Mouse (Mus musculus) forebrain, embryonic 14.5 days (tissue): Measurements from ENCODE around the gene Cmip. TPM values are rescaled to one million over a fixed set of nuclear protein-coding genes. Genes with fewer than 3 reads are reported as not detected.

ENCODE experiments used
- ATAC-seq: fragments of 200-750 bp; cut with Nextera tagmentation; 2 replicates; pipeline ENCODE4 v1.8.0; 2017; ENCODE audit warnings: mild to moderate bottlenecking, moderate library complexity
- DNase-seq: peaks from one replicate; pipeline ENCODE4 v3.0.0-alpha.2; 2015; ENCODE audit warnings: low spot score
- H3K27ac ChIP-seq: fragments of 300-500 bp; sonication (generic); 2 replicates; pipeline ENCODE4 v1.5.1; 2014; ENCODE audit warnings: low read depth, mild to moderate bottlenecking, control low read depth, low read length, moderate library complexity
- H3K27me3 ChIP-seq: fragments of 300-500 bp; sonication (generic); replicated peaks from 2 replicates; pipeline ENCODE4 v1.6.1; 2014; ENCODE audit warnings: low read length, control low read depth, mixed read lengths; ENCODE audit not compliant: control insufficient read depth, insufficient read depth
- H3K36me3 ChIP-seq: fragments of 300-500 bp; sonication (generic); 2 replicates; pipeline ENCODE4 v1.6.1; 2014; ENCODE audit warnings: low read length, control low read depth; ENCODE audit not compliant: control insufficient read depth, insufficient read depth
- H3K4me1 ChIP-seq: fragments of 300-500 bp; sonication (generic); 2 replicates; pipeline ENCODE4 v1.6.1; 2014; ENCODE audit warnings: antibody characterized with exemption, low read length, control low read depth; ENCODE audit not compliant: control insufficient read depth, insufficient read depth
- H3K4me2 ChIP-seq: fragments of 300-500 bp; sonication (generic); 2 replicates; pipeline ENCODE4 v1.6.1; 2014; ENCODE audit warnings: mild to moderate bottlenecking, control low read depth, low read length
- H3K4me3 ChIP-seq: fragments of 300-500 bp; sonication (generic); 2 replicates; pipeline ENCODE4 v1.5.1; 2014; ENCODE audit warnings: low read depth, low read length, control low read depth
- H3K9ac ChIP-seq: fragments of 300-500 bp; sonication (generic); 2 replicates; pipeline ENCODE4 v1.6.1; 2014; ENCODE audit warnings: mild to moderate bottlenecking, low read length, control low read depth, moderate library complexity
- H3K9me3 ChIP-seq: fragments of 300-500 bp; sonication (generic); replicated peaks from 2 replicates; pipeline ENCODE4 v1.6.1; 2016; ENCODE audit warnings: low read length, control low read depth, mixed read lengths; ENCODE audit not compliant: control insufficient read depth
- WGBS: fragments of 180-500 bp; shearing (Covaris S2); extraction: QIAGEN DNeasy Blood & Tissue Kit; methylation state at CpG from one replicate; pipeline ENCODE4 v1.1.7; 2014; 5-methylcytosine and 5-hydroxymethylcytosine counted together
- polyA plus RNA-seq: library from polyadenylated mRNA; unstranded; fragments of >200 nt; fragmentation: Nextera tagmentation; extraction: Ambion mirVana; gene quantifications from 2 replicates; pipeline ENCODE4 v1.2.1, GENCODE M21; 2014

Cmip gene
- polyA plus RNA-seq, 1 experiment from 2014 or later = 57.4 TPM

DNA sequence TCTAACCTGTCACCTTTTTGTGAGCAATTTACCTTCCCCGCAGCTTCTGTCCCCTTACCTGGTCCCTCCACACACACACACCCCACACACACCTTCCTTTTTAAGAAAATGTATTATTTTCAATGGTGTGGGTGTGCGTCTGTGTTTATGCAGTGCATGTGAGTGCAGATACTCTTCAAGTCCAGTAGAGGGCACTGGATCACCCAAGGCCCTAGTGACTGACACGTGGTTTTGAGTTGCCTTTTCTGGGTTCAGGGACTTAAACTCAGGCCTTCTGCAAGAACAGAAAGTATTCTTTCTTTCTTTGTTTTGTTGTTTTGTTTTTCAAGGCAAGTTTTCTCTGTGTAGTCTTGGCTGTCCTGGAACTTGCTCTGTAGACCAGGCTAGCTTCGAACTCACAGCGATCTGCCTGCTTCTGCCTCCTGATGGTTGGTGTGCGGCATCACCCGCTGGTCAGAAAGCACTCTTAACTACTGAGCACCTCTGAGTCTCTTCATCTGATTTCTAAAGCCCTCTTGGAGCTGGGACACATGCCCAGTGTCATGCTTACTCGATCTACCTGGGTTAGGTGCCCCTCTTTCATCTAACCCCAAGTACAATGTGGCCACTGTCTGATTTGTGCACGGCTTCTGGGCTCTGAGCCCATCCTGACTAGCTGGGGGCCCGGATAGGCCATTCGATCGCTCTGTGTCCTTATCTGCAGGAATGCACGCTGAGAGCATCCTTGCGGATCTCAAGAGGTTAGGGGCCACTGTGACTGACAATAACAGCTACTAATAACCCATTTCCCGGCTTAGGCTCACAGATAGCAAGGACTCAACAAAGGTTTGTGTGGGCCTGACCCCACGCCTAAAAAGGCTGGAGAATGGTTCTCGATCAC, 3.2 kb upstream of the Cmip start:
- Histone ChIP-seq H3K9ac (no peak overlapping the region), H3K27me3 (no peaks in the 10 kb centered on the region), H3K9me3 (no peaks in the 10 kb centered on the region), H3K4me2 (no peak overlapping the region), H3K4me1 (peaks cover 2% of the 10 kb centered on the region), H3K36me3 (no peaks in the 10 kb centered on the region), H3K4me3 (no peak overlapping the region), H3K27ac (no peak overlapping the region)
- ATAC-seq = no peak
- 88% methylated on average over 17 of the region's 17 CpGs for whole genome bisulfite sequencing
- DNase-seq = no peak

DNA sequence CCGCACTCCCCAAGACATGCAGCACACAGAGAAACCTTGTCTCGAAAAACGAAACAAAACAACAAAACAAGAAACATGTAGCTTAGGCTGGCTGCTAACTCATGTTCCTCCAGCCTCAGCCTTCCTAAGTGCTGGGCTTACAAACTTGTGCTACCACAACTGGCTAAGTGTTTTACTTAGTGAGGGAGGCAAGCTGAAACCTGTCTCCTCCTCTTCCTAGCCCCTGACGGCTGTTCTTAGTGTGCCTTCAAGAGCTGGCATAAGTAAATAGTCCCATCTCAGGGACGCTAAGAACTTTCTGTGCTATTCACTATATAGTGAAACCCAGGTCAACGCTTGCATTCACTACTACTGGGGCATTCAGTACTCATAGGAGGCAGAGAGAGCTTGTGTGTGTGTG, 2.4 kb upstream of the Cmip start:
- DNase-seq (no peak), ATAC-seq (no peak)
- Histone ChIP-seq H3K36me3 (no peaks in the 10 kb centered on the region), H3K27ac (no peak overlapping the region), H3K9me3 (no peaks in the 10 kb centered on the region), H3K9ac (no peak overlapping the region), H3K4me2 (no peak overlapping the region), H3K4me1 (peaks cover 10% of the 10 kb centered on the region), H3K4me3 (no peak overlapping the region), H3K27me3 (no peaks in the 10 kb centered on the region)
- 91% methylated on average over 6 of the region's 6 CpGs for WGBS

DNA sequence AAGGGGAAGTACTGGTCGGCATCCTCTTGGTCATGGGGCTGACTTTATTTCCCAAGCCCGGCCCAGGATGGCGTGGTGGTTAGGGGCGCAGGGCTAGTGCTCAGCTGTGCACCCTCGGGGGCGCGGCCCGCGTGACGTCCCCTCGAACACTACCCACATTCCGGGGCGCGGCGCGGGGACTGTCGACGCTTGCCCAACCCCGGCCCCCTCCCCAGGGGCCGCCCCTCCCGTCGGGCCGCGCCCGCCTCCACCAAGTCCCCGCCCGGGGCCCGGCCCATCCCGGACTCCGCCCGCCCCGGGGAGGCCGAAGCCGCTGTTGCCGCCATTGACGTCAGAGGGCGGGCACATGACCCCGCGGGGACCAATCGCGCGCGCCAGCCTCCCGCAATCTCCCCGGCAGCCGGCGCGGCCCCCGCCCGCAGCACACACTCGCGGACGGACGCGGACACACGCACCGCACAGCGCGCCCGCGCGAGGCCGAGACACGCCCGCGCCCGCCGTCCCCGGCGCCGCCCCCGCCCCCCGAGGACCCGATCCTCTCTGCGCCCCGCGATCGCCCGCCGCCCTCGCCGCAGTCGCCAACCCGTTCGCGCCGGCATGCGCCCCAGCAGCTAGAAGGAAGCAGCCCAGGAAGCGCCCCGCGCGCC, 449 bp upstream of the Cmip start:
- under 1% methylated on average over 70 of the region's 92 CpGs for WGBS
- DNase-seq = peak; percentile 94
- Histone ChIP-seq H3K9ac (peak overlapping the region; percentile 93), H3K27ac (peak overlapping the region; percentile 90), H3K27me3 (no peaks in the 10 kb centered on the region), H3K4me3 (peak overlapping the region; percentile 79), H3K4me1 (peaks cover 27% of the 10 kb centered on the region), H3K9me3 (no peaks in the 10 kb centered on the region), H3K4me2 (peak overlapping the region; percentile 87), H3K36me3 (no peaks in the 10 kb centered on the region)
- ATAC-seq = peak; percentile 88

DNA sequence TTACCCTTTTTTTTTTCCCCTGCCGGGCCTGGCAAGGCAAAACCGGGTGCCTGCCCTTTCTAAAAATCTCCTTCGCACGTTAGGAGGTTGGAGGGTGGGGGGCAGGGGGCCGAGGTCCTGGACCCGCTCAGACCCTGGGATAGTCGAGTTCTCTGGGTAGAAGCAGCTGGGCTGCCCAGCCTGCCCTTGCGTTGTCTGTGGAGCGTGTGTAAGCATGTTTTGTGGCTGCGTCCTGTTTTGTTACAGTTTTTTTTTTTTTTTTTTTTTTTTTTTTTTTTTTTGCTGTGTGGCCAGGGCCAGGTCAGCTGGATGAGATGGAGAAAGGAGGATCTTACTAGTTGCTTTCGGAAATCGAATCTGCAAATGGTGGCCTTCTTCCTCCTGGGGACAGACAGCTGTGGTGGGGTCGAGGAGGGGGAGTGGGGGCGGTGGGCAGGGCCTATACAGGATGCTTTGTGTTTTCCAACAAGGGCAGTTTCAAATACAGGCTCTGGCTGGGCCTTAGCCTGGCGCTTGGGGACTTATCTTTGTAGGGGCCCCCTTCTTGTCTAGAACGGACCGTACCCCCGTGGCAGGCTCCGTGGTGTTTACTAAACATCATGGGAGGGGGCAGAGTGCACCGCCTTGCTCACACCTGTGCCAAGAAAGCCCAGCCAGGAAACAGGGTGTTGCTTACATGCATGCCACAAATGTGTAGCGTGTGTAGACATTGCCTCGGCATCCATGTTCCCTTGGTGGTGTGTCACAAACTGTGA, 1.1 kb downstream of the Cmip start:
- 3% methylated on average over 22 of the region's 22 CpGs for WGBS
- H3K4me1 ChIP-seq = peaks cover 35% of the 10 kb centered on the region
- peak; percentile 19; the same call in 1 of the 2 replicates for ATAC-seq

DNA sequence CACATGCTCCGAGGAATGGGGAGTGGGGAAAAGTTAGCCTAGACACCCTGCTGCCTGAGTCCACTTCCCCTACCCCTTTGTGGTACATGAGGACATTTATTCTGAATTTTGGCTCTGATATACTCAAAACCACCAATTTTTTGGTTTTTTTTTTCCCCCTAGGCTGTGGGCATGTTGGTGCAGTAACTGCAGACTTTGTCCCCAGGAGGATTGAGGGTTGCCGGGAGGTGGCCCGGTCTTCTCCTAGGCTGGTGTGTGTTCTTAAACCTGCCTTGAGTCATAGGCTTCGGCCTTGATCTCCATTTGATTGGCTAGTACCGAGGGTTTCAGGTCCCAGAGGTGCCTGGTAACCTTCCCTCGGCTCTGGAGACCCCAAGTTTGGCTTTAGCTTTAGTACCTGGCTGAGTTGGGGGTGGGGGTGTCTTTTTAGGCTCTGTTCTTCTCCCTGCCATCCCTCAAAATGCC, 1.7 kb downstream of the Cmip start:
- peak overlapping the region; percentile 93 for H3K9ac ChIP-seq
- H3K9me3 ChIP-seq = no peaks in the 10 kb centered on the region
- H3K36me3 ChIP-seq = no peaks in the 10 kb centered on the region
- DNase-seq (no peak), ATAC-seq (no peak)
- H3K27ac ChIP-seq = peak overlapping the region; percentile 90; the same call in 1 of the 2 replicates
- H3K4me3 ChIP-seq = peak overlapping the region; percentile 79
- 48% methylated on average over 6 of the region's 6 CpGs for WGBS
- no peaks in the 10 kb centered on the region for H3K27me3 ChIP-seq
- H3K4me1 ChIP-seq = peaks cover 35% of the 10 kb centered on the region
- H3K4me2 ChIP-seq = peak overlapping the region; percentile 87

More for the DNA sequence above, 1.1 kb downstream of the Cmip start:
- peak; percentile 64 for DNase-seq
- H3K9me3 ChIP-seq = no peaks in the 10 kb centered on the region
- H3K27me3 ChIP-seq = no peaks in the 10 kb centered on the region
- peak overlapping the region; percentile 87 for H3K4me2 ChIP-seq
- peak overlapping the region; percentile 90 for H3K27ac ChIP-seq
- peak overlapping the region; percentile 93 for H3K9ac ChIP-seq
- H3K4me3 ChIP-seq = peak overlapping the region; percentile 79
- no peaks in the 10 kb centered on the region for H3K36me3 ChIP-seq

DNA sequence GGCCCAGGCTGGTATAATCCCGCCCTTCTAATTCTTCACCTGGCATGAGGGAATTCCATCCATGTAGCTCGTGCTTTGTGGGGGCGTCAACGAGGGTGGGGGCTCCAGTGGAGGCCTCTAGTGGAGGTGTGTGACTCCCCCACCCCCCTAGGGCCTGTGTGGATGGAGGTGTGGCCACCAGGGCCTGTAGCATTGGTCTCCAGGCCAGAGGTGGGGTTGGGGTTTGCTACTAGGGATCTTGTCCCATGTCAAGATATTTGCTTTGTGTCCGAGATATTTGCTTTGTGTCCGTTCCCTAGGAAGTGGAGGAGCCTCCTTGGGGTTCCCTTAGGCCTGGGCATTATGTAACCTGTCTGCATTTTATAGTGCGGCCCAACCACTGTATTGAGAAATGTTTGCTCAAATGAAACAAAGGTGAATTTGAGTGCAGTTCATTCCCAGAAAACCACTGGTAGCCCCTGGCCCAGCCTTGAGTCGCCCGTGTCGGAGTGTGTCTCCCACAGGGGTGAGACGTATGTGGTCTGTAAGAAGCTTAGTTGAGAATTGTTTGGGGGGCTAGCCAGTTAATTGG, 2.7 kb downstream of the Cmip start:
- H3K9me3 ChIP-seq = no peaks in the 10 kb centered on the region
- peak overlapping the region; percentile 87 for H3K4me2 ChIP-seq
- WGBS = 59% methylated on average over 11 of the region's 11 CpGs
- H3K36me3 ChIP-seq = no peaks in the 10 kb centered on the region
- H3K27me3 ChIP-seq = no peaks in the 10 kb centered on the region
- peaks cover 35% of the 10 kb centered on the region for H3K4me1 ChIP-seq
- H3K4me3 ChIP-seq = peak overlapping the region; percentile 79
- H3K27ac ChIP-seq = peak overlapping the region; percentile 90
- DNase-seq (no peak), ATAC-seq (no peak)
- peak overlapping the region; percentile 93 for H3K9ac ChIP-seq

DNA sequence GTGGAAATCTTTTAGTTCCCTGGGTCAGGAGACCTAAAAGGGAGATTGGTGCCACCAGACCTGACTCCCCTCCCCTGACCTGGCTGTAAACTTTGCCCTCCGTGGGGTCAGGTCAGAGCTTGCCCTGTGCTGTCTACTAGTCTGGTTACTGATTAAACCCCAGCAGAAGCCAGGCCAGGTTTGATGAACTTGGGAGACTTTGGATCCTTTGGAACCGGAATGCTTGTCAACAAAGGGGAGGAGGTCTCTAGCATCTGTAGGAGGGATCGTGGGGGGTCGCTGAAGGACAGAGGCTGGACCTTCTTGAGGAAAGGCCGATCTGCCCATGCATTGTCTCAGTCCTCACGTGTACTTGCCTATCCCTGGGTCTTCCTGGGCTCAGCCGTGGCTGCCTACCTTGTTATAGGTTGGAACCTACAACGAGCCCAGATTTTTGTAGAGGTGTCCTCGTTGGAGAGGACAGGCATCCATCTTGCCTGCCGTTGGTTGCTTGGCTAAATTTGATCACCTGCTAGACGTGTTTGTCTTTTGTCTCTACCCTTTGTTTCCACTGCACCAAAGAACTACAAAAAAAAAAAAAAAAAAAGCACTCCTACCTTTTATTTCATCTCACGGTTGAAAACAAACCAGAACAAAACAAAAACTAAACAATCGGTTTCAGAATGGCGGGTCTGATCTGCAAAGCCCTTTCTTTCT, 3.5 kb downstream of the Cmip start:
- H3K4me1 ChIP-seq = peaks cover 35% of the 10 kb centered on the region
- no peaks in the 10 kb centered on the region for H3K9me3 ChIP-seq
- no peaks in the 10 kb centered on the region for H3K27me3 ChIP-seq
- H3K4me2 ChIP-seq = peak overlapping the region; percentile 87
- peak overlapping the region; percentile 79 for H3K4me3 ChIP-seq
- DNase-seq = no peak
- 13% methylated on average over 14 of the region's 14 CpGs for WGBS
- peak overlapping the region; percentile 77 for H3K27ac ChIP-seq
- peak overlapping the region; percentile 93 for H3K9ac ChIP-seq
- H3K36me3 ChIP-seq = no peaks in the 10 kb centered on the region
- no peak for ATAC-seq

DNA sequence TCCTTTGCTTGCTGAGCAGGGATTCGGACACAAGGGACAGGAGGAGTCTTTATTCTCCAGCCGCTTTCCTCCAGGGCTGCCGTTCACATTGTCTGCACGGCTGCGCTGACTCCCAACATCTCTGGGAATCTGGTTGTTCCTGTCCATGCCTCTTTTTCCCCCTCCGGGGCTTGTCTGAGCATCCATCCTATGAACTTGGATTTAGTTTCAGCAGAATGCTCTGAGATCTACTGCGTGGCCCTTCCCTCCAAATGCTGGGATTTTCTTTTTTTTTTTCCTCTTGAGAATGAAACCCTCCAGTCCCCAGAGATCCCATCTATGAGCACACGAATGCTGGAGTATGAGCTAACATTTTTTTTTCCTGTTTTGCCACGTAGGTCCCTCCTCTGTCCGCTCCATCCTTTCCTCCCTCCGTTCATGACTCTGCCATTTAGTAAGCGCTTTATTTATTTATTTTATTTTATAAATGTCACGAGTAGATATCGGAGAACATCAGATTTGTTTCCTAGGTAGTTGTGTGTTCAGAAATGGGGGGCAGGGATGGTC, 4.1 kb downstream of the Cmip start:
- Histone ChIP-seq H3K4me2 (peak overlapping the region; percentile 87), H3K27me3 (no peaks in the 10 kb centered on the region), H3K27ac (peak overlapping the region; percentile 77), H3K9ac (peak overlapping the region; percentile 93), H3K36me3 (no peaks in the 10 kb centered on the region), H3K9me3 (no peaks in the 10 kb centered on the region), H3K4me3 (peak overlapping the region; percentile 79), H3K4me1 (peaks cover 35% of the 10 kb centered on the region)
- no peak for ATAC-seq
- no peak for DNase-seq
- WGBS = 29% methylated on average over 14 of the region's 14 CpGs
